Mouse (Mus musculus) stomach, postnatal 0 days (tissue): Measurements from ENCODE around the gene Copz1.

Experiments
- CTCF ChIP-seq: IDR thresholded peaks from 2 replicates; pipeline ENCODE4 v1.5.1; 2016; ENCODE audit warnings: antibody characterized with exemption, low read depth, mild to moderate bottlenecking, moderate library complexity
- EP300 ChIP-seq: optimal IDR thresholded peaks from 2 replicates; pipeline ENCODE3; 2016; ENCODE audit warnings: antibody characterized with exemption

GRCm38 (mm10) chr15:103305792-103306645, 33.5 kb downstream of the Copz1 start:
- no peak for TF ChIP-seq CTCF
- TF ChIP-seq EP300, result no peak
